Mouse (Mus musculus) CH12.LX (cell line): ENCODE data around the gene Kif19a. TPM values are rescaled to one million over a fixed set of nuclear protein-coding genes. Genes with fewer than 3 reads are reported as not detected.

Experiments used
- DNase-seq: peaks from one replicate; pipeline ENCODE4 v3.0.0-alpha.2; 2013; ENCODE audit errors: extremely low read depth
- H3K27ac ChIP-seq: 2 replicates; pipeline ENCODE4 v1.5.1; 2012; ENCODE audit warnings: low read depth, mild to moderate bottlenecking, control low read depth, moderate library complexity; ENCODE audit not compliant: insufficient read depth
- H3K27me3 ChIP-seq: replicated peaks from 2 replicates; pipeline ENCODE3; 2012; ENCODE audit warnings: inconsistent platforms
- H3K36me3 ChIP-seq, 2 experiments: replicated peaks in 1 of 2; 2 replicates each; pipeline versions ENCODE3 to v1.6.1; 2012; ENCODE audit warnings: inconsistent platforms in 1 of 2, low read length in 1 of 2, mild to moderate bottlenecking in 1 of 2, mixed read lengths in 1 of 2, moderate library complexity in 1 of 2; ENCODE audit not compliant: control insufficient read depth in 1 of 2, insufficient read depth in 1 of 2
- H3K4me1 ChIP-seq, 2 experiments: 2 replicates each; pipeline ENCODE4 v1.6.1; 2012; ENCODE audit warnings: inconsistent platforms in 1 of 2, moderate library complexity in 1 of 2; ENCODE audit not compliant: insufficient read depth in 2 of 2, control insufficient read depth in 1 of 2
- H3K4me2 ChIP-seq: 2 replicates; pipeline ENCODE4 v1.6.1; 2012; ENCODE audit warnings: low read depth, mild to moderate bottlenecking, control low read depth; ENCODE audit not compliant: poor library complexity, insufficient read depth, severe bottlenecking
- H3K4me3 ChIP-seq, 3 experiments: fragments of 150-350 bp in 1 of 3; sonication (generic) in 1 of 3; replicated peaks in 1 of 3; 2 replicates each; pipeline versions ENCODE3 to v1.5.1; 2011 to 2012; ENCODE audit warnings: low read depth in 2 of 3, low read length in 2 of 3, mild to moderate bottlenecking in 2 of 3, moderate library complexity in 2 of 3, control low read depth in 1 of 3, improper control_type of control experiment in 1 of 3, inconsistent platforms in 1 of 3, mixed read lengths in 1 of 3; ENCODE audit not compliant: poor library complexity in 1 of 3
- H3K79me2 ChIP-seq: replicated peaks from 2 replicates; pipeline ENCODE4 v1.6.1; 2012; ENCODE audit warnings: mild to moderate bottlenecking, moderate library complexity; ENCODE audit not compliant: control insufficient read depth, poor library complexity, insufficient read depth, severe bottlenecking; ENCODE audit errors: extremely low read depth
- H3K9ac ChIP-seq: 2 replicates; pipeline ENCODE4 v1.6.1; 2012; ENCODE audit warnings: low read depth, mild to moderate bottlenecking, control low read depth, moderate library complexity; ENCODE audit not compliant: insufficient read depth
- H3K9me3 ChIP-seq: replicated peaks from 2 replicates; pipeline ENCODE3; 2012; ENCODE audit warnings: low read length, inconsistent platforms, mixed read lengths
- BHLHE40 ChIP-seq: IDR thresholded peaks from 2 replicates; pipeline ENCODE4 v1.6.1; 2011; ENCODE audit warnings: mild to moderate bottlenecking, low read depth, low read length, improper control_type of control experiment
- CHD2 ChIP-seq: IDR thresholded peaks from 2 replicates; pipeline ENCODE4 v1.6.1; 2011; ENCODE audit warnings: low read length, improper control_type of control experiment
- CTCF ChIP-seq, 2 experiments: IDR thresholded peaks in 1 of 2; conservative IDR thresholded peaks in 1 of 2; 2 replicates each; pipeline ENCODE4 v1.5.1; 2011 to 2012; ENCODE audit warnings: low read depth in 2 of 2, low read length in 2 of 2, improper control_type of control experiment in 1 of 2, inconsistent platforms in 1 of 2, mild to moderate bottlenecking in 1 of 2, moderate library complexity in 1 of 2
- E2F4 ChIP-seq: IDR thresholded peaks from 2 replicates; pipeline ENCODE4 v1.6.1; 2011; ENCODE audit warnings: low read depth, low read length, improper control_type of control experiment; ENCODE audit not compliant: insufficient replicate concordance
- EP300 ChIP-seq: IDR thresholded peaks from 2 replicates; pipeline ENCODE4 v1.6.1; 2011; ENCODE audit warnings: low read length, improper control_type of control experiment
- ETS1 ChIP-seq: conservative IDR thresholded peaks from 2 replicates; pipeline ENCODE4 v1.6.1; 2012; ENCODE audit warnings: low read depth, mild to moderate bottlenecking, inconsistent platforms, low read length, improper control_type of control experiment, moderate library complexity
- GABPA ChIP-seq: IDR thresholded peaks from 2 replicates; pipeline ENCODE4 v1.6.1; 2012; ENCODE audit warnings: low read depth, low read length, improper control_type of control experiment, inconsistent platforms; ENCODE audit not compliant: insufficient replicate concordance
- IRF4 ChIP-seq: IDR thresholded peaks from 2 replicates; pipeline ENCODE4 v1.6.1; 2014; ENCODE audit warnings: low read depth, mild to moderate bottlenecking, inconsistent platforms, low read length, improper control_type of control experiment
- JUN ChIP-seq: IDR thresholded peaks from 2 replicates; pipeline ENCODE4 v1.6.1; 2011; ENCODE audit warnings: low read depth, mild to moderate bottlenecking, low read length, improper control_type of control experiment, moderate library complexity; ENCODE audit not compliant: insufficient read depth
- KAT2A ChIP-seq: IDR thresholded peaks from 2 replicates; pipeline ENCODE4 v1.6.1; 2012; ENCODE audit warnings: low read length, improper control_type of control experiment, inconsistent platforms; ENCODE audit not compliant: insufficient replicate concordance
- MAFK ChIP-seq: IDR thresholded peaks from 2 replicates; pipeline ENCODE4 v1.6.1; 2011; ENCODE audit warnings: low read length, improper control_type of control experiment; ENCODE audit not compliant: insufficient replicate concordance
- MXI1 ChIP-seq: IDR thresholded peaks from 2 replicates; pipeline ENCODE4 v1.6.1; 2011; ENCODE audit warnings: mild to moderate bottlenecking, low read depth, low read length, improper control_type of control experiment
- NELFE ChIP-seq: IDR thresholded peaks from 2 replicates; pipeline ENCODE4 v1.6.1; 2011; ENCODE audit warnings: low read depth, low read length, improper control_type of control experiment
- RAD21 ChIP-seq: IDR thresholded peaks from 2 replicates; pipeline ENCODE4 v1.6.1; 2011; ENCODE audit warnings: low read depth, mild to moderate bottlenecking, low read length, improper control_type of control experiment, moderate library complexity
- SIN3A ChIP-seq: IDR thresholded peaks from 2 replicates; pipeline ENCODE4 v1.6.1; 2012; ENCODE audit warnings: low read length, improper control_type of control experiment, inconsistent platforms
- ZC3H11A ChIP-seq: IDR thresholded peaks from 2 replicates; pipeline ENCODE4 v1.6.1; 2012; ENCODE audit warnings: low read depth, mild to moderate bottlenecking, inconsistent platforms, low read length, improper control_type of control experiment
- ZMIZ1 ChIP-seq: IDR thresholded peaks from 2 replicates; pipeline ENCODE4 v1.6.1; 2012; ENCODE audit warnings: low read depth, mild to moderate bottlenecking, inconsistent platforms, low read length, improper control_type of control experiment
- ZNF384 ChIP-seq: IDR thresholded peaks from 2 replicates; pipeline ENCODE4 v1.6.1; 2012; ENCODE audit warnings: low read depth, low read length, improper control_type of control experiment, inconsistent platforms
- dilution Hi-C: fragments of 300-500 bp; cut with MboI; formaldehyde crosslinking; loops from 2 replicates; pipeline ENCODE4 v1.14.3; 2020; ENCODE audit warnings: low sequenced_read_pairs; ENCODE audit not compliant: extremely low pct_unique_long_range_greater_than_20kb, extremely low pct_ligation_motif_present
- in situ Hi-C: fragments of 300-500 bp; cut with MboI; formaldehyde crosslinking; loops from 3 replicates; pipeline ENCODE4 v1.14.3; 2019; ENCODE audit warnings: low sequenced_read_pairs, low pct_ligation_motif_present, low pct_unique_long_range_greater_than_20kb, mixed read lengths
- polyA plus RNA-seq: library from polyadenylated mRNA; unstranded; fragments of >175 nt; gene quantifications from 2 replicates; pipeline ENCODE4 v1.2.1, GENCODE M21; 2012; ENCODE audit warnings: low read depth; ENCODE audit not compliant: insufficient read length
- total RNA-seq, 2 experiments: library from RNA; depleted of rRNA; stranded (reverse); fragments of 300-350 nt in 1 of 2; fragments of >200 nt in 1 of 2; gene quantifications; 2 replicates each; pipeline ENCODE4 v1.2.3; 2012 to 2014

Kif19a gene
- total and polyA plus RNA-seq, 3 experiments = 1.4 to 8.2 (median 1.9) TPM

GRCm38 (mm10) chr11:114801906-114802305 is 36.7 kb downstream of the Kif19a start:
- dilution Hi-C loops = no loop called here
- Histone ChIP-seq H3K27me3 (peaks cover 36% of the 10 kb centered on the region), H3K27ac (no peak overlapping the region), H3K9me3 (peaks cover 7% of the 10 kb centered on the region), H3K9ac (no peak overlapping the region), H3K4me2 (no peak overlapping the region), H3K4me3 (no peak overlapping the region), H3K4me1 (peaks cover 0 to 7% of the 10 kb centered on the region in 2 experiments; a peak in 2 of 4 replicates), H3K79me2 (no peaks in the 10 kb centered on the region), H3K36me3 (no peaks in the 10 kb centered on the region)
- no peak for TF ChIP-seq JUN
- no peak for TF ChIP-seq ETS1
- TF ChIP-seq RAD21 = no peak
- no peak for TF ChIP-seq BHLHE40
- TF ChIP-seq NELFE = no peak
- no peak for TF ChIP-seq GABPA
- no peak for TF ChIP-seq ZC3H11A
- no peak for TF ChIP-seq SIN3A
- TF ChIP-seq MXI1 = no peak
- no peak for TF ChIP-seq E2F4
- no peak for TF ChIP-seq MAFK
- TF ChIP-seq CHD2 = no peak
- TF ChIP-seq CTCF (conservative IDR thresholded peaks at IDR 0.05 in 1 of 2, IDR thresholded peaks at IDR 0.05 in 1 of 2; ENCODE audit: low read depth in 2 of 2, low read length in 2 of 2) = no peak
- TF ChIP-seq ZNF384 = no peak
- no peak for TF ChIP-seq ZMIZ1
- TF ChIP-seq EP300 = no peak
- no peak for TF ChIP-seq IRF4
- in situ Hi-C loops = no loop called here
- no peak for DNase-seq

GRCm38 (mm10) chr11:114802540-114803267 is 37.5 kb downstream of the Kif19a start:
- H3K79me2 ChIP-seq = no peaks in the 10 kb centered on the region
- no peak overlapping the region for H3K27ac ChIP-seq
- peaks cover 2 to 14% of the 10 kb centered on the region in 2 experiments; a peak in 2 of 4 replicates for H3K4me1 ChIP-seq
- no peak overlapping the region for H3K9ac ChIP-seq
- peaks cover 31% of the 10 kb centered on the region for H3K27me3 ChIP-seq
- no peak for TF ChIP-seq KAT2A
- in situ Hi-C loops = no loop called here
- H3K4me2 ChIP-seq = no peak overlapping the region
- no peaks in the 10 kb centered on the region for H3K36me3 ChIP-seq
- DNase-seq = no peak
- H3K4me3 ChIP-seq = no peak overlapping the region
- dilution Hi-C loops = no loop called here
- H3K9me3 ChIP-seq = peaks cover 7% of the 10 kb centered on the region
